Mouse (Mus musculus): ENCODE results near the gene Nipal4.

The Nipal4 gene

DNA sequence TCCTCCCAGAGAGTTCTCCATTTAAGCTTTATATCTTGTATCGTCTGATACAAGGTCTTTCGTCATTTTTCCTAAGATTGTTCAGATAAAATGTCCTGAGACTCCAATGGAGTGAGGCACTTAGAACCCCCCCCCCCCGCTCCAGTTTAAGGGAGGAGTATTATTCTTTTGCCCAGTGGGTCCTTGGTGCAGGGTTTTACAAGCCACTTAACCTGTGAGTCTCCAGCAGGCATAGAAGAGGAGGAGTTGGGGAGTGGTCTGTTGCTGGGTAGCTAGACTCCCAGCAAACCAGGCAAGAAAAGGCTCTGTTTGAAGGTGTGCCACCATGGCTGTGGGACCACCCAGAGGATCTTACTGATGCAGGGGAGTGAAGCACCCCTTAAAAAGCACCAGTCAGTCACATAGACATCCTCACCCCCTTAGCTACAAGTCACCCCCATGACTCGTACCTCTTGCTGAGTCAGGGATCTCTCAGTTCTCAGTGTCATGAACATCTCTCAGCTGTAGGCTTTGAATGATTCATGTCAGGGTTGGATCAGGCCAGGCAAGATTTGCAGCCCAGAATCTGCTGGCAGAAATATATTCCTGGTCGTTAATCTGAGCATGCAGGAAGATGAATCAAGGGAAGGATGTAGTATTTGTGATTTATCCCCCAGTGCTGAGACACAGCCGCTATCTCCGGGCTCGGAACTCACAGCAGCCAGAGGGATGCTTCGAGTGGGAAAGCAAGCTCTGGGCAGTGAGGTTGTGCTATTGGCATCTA is 50.7 kb downstream of the Nipal4 start:
- DNase-seq (ENCODE audit: low read depth, low spot score) = no peak

- no peak for DNase-seq (ENCODE audit: low read depth, low spot score)
These were observed 51.3 kb downstream of the Nipal4 start for GRCm38 (mm10) chr11:46115011-46115410.

DNA sequence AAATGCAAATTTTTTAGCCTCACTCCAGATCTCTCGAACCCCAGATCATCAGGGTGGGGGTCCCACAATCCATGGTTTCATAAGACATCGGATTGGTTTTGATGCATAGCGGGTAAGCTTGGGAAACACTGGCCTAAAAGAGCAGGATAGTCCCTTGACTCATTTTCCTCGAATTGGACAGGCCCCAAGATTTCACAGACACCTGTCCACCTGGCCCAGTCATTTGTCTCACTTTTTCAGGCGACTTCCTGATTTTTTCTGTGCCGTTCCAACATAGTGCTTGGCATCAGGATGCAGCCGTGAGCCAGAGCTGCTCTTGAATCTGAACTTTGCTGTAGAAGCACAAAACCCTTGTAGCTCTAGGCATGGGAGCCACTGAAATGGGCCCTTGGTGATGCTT is 52.1 kb downstream of the Nipal4 start:
- no peak for DNase-seq (ENCODE audit: low read depth, low spot score)

DNA sequence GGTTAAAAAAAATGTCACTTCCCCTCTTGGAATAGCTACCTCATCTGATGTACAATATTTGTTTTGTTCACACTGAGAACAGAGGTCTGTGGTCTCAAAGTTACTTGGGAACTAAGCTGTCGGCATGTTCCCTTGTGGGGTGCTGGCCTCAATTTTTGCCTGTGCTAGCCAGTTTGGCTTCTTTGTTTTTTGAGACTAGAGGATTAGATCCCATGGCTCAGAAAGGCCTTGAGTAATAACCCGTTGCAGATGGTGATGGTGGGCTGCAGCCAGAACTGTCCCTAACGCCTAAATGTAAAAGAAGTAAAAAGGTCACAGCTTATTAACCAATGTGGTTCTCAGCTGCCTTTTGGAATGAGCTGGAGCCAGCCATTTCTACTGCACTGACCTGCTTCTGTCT is 53.1 kb downstream of the Nipal4 start:
- no peak for DNase-seq (ENCODE audit: low read depth, low spot score)

DNA sequence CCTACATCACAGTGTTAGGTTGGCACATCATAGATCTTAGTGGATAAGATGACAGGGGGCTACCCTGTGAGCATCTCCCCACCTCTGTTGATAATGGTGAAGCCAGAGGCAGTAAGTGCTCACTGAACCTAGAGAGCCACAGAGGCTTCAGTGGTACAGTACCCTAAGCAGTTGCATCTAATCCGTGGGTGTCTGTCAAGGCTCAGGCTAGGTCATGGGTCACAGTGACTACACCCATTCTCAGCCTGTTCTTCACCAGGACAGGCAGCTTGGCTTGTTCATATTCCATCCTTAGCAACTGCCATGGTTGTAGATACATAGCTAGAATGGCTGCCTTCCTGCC is 55.4 kb downstream of the Nipal4 start:
- no peak for DNase-seq (ENCODE audit: low read depth, low spot score)

- DNase-seq (ENCODE audit: low read depth, low spot score) = no peak
These were observed 56.0 kb downstream of the Nipal4 start for GRCm38 (mm10) chr11:46110156-46110944.

GRCm38 (mm10) chr11:46109206-46109605 is 57.1 kb downstream of the Nipal4 start:
- no peak for DNase-seq (ENCODE audit: low read depth, low spot score)

GRCm38 (mm10) chr11:46107046-46107445 is 59.3 kb downstream of the Nipal4 start:
- no peak for DNase-seq (ENCODE audit: low read depth, low spot score)

DNA sequence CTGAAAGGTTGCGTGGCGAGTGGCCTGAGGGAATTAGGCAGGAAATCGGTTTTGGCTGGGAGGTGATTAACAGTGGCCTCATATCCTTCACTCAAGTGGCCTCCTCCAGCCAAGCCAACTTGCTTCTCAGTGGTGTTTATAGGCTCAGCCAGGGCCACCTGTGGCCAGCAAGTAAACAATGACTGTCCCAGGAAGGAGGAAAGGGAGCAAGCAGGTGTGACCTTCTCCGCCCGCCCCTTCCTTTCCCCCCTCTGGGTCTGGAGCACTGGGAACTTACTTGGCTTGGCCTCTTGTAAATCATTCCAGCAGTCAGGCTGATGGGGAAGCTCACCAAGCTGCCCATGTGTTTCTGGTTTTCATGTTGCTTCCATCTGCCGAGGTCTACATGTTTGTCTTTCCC is 64.2 kb downstream of the Nipal4 start:
- DNase-seq (ENCODE audit: low read depth, low spot score) = peak; percentile 50

All from mesoderm, embryonic 11.5 days (tissue).